Mouse (Mus musculus): ENCODE data around the gene Mfn2.

Gene Mfn2

DNA sequence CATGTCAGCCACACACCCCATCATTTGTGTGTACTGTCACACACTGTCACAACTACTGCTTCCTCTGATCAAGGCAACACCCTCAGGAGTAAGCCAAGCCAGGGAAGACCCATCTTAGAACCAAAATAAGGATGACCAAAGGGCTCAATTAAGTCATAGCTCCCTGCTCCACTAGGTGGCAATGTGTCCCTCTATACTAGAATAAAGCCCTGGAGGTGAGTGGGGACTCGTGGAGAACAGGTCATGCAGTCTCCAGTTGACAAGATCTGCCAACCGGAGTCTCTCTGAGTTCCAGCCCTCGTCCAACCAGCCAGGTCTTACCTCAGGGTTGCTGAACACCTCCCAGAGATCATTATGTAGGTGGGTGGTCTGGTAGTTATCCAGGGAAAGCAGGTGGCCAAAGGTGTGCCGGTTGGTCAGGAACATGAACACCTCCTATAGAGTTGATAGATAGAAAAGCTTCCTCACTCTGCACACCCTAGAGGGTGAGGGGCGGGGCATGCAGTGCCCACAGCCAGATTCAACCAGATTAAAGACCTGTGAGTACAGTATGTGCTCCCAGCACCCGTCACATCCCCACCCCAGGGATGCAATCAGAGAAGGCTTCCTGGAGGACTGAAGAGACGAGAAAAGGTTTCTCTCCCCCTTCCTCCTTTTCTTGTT is 14.1 kb upstream of the Mfn2 start:
- in situ Hi-C loops (cut with MboI; ENCODE audit: low sequenced_read_pairs) = no loop called here

DNA sequence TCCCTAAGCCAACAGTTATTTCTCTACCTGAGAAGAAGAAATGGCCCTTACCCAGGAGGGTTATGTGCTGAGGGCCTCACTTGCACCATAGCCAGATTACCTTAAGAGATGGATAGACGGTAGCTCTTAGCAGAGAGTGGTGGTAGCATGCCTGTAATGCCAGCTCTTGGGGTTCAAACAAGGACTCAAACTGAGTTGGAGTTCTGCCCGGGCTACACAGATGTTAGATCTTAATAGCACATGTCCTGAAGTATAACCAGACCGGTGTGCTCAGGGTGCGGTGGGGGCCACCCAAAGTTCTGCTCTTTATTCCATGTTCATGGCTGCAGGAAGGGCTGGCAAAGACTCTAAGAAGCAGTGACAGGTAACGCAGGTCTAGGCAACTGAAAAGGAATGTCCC is 5.0 kb upstream of the Mfn2 start:
- in situ Hi-C loops (cut with MboI; ENCODE audit: low sequenced_read_pairs) = no loop called here

DNA sequence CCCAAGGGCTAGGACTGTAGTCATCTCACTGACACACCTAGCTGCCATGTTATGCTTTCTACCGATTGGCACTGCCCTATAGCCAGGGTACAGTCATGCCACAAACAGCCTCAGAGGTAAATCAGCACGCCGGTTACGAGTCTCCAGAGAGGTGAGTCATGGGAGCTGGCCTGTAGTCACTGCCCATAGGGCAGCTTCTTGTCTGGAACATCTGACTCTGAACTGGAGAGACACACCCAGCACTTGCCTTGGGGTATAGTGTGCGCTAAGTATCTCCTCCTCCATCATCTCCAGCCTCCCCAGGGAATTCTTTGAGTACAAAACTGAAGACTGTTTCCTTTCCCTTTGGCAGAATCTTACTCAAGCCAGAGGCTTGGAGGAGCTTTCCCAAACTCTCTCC is 1.7 kb upstream of the Mfn2 start:
- in situ Hi-C loops (cut with MboI; ENCODE audit: low sequenced_read_pairs) = no loop called here

GRCm38 (mm10) chr4:147905090-147905659 is 671 bp upstream of the Mfn2 start:
- in situ Hi-C loops (cut with MboI; ENCODE audit: low sequenced_read_pairs) = no loop called here

DNA sequence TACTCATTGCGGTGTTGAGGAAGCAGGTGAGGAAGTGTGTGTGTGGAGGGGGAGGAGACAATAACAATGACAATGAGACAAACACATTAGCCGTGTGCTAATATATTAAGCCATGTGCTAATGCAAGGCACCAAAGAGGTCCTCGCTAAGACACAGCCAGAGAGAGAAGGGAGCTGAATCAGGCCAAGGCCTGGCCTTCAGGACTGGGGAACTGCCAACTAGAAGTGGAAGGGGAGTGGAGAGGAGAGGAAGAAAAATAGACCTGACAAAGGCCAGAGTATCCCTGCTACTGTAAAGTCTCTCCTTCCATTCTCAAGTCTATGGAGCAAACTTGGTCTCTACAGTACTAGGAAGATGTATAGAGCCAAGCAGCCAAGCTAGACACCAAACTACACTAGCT is 903 bp downstream of the Mfn2 start:
- in situ Hi-C loops (cut with MboI; ENCODE audit: low sequenced_read_pairs) = no loop called here

DNA sequence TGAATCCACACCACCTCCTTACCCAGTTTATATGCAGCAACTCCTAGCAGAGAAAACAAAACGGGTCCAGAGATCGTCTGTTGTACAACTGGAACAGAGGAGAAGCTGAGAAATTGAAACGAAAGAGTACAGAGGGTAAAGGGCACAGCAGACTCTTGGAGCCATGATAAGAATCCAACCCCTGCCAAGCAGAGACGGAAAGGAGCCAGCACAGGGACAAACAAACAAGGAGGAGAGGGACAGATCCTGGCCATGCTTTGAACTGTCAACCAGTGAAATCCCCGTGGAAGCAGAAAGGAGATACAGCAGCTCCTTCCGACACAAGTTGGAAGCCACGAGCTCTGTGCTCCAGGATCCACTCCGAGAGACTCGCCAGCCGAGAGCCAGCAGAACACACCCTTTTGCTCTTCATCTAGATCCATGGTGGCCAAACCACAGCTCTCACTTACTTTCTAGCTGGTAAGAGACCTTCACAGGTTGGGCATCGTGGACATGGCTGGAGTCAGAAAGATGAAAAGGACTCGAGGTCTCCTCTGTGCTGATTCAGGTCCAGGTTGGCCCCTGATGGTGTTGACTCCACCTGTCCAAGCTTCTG is 1.5 kb downstream of the Mfn2 start:
- in situ Hi-C loops (cut with MboI; ENCODE audit: low sequenced_read_pairs) = no loop called here

- in situ Hi-C loops (cut with MboI; ENCODE audit: low sequenced_read_pairs) = no loop called here
These were observed 4.1 kb downstream of the Mfn2 start for GRCm38 (mm10) chr4:147900452-147900851.

DNA sequence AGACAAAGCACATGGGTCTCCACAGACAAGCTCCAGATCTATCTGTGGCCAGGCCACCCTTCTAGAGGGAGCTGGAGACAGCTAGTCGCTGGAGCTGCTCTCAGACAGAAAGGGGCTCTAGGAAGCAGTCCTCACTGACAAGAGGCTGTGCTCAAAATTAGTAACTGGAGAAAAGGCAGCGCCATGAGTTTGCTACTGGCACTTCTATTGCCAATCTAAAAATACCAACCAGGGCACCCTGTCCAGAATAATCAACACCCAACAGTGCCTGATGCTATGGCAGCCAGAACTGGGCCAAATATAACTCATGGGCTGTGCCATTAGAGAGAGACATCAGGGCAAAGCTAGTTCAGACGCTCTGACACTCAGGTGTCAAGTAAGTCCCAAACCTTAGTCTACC is 7.2 kb downstream of the Mfn2 start:
- in situ Hi-C loops (cut with MboI; ENCODE audit: low sequenced_read_pairs) = no loop called here

DNA sequence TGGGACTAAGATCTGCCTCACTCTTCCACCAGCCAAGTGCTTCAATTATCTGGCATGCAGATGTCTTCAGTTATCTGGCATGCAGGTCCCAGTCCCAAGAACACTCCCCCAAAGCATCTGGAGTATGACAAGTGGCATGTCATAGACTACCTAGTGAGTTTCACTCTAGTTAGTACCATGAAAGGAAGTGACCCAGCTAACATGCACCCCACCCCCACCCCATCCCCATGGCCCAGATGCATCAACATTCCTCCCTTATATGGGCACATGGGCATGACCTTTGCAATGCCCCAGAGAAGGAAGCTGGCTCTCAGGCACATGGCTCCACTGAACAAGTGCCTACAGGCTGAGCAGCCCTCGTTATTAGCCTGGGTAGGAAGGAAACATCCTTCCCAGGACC is 8.1 kb downstream of the Mfn2 start:
- in situ Hi-C loops (cut with MboI; ENCODE audit: low sequenced_read_pairs) = no loop called here

GRCm38 (mm10) chr4:147895815-147896330 is 8.6 kb downstream of the Mfn2 start:
- in situ Hi-C loops (cut with MboI; ENCODE audit: low sequenced_read_pairs) = no loop called here

- in situ Hi-C loops (cut with MboI; ENCODE audit: low sequenced_read_pairs) = no loop called here
These were observed 14.2 kb downstream of the Mfn2 start for GRCm38 (mm10) chr4:147890341-147890740.

DNA sequence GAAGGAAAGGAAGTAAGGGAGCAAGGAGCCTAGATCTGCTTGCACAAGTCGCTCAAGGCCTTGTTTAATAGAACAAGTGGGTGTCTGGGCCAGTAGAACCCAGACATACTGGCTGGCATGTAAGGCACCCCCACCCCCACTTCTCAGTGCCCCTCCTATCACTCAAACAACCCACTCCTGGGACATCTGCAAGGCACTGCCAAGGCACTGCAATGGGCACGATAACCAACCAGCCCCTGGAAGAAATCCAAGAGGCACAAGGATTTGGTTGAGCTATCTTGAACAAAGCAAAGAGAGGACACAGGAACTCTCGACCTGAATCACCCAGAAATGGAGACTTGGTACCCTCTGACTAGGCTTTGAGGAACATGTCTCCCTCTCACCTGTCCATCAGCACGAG is 16.3 kb downstream of the Mfn2 start:
- in situ Hi-C loops (cut with MboI; ENCODE audit: low sequenced_read_pairs) = no loop called here

DNA sequence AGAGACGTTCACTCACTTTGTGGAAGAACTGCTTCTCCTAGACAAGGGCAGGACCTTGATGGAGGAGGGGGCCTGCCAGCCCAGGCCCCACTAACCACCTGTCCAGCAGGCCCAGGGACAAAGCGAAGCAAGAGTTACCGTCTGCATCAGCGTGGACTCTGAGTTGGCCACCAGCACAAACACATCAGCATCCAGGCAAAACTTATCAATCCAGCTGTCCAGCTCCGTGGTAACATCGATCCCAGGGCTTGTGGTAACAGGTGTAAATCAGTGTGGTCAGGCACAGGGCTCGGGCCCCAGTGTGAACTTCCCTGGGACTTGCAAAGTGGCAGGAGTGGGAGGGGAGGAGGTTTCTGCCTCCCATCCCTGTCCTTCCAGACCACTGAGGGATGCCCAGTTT is 17.2 kb downstream of the Mfn2 start:
- in situ Hi-C loops (cut with MboI; ENCODE audit: low sequenced_read_pairs) = no loop called here

GRCm38 (mm10) chr4:147886158-147886557 is 18.3 kb downstream of the Mfn2 start:
- in situ Hi-C loops (cut with MboI; ENCODE audit: low sequenced_read_pairs) = no loop called here

GRCm38 (mm10) chr4:147884138-147884537 is 20.4 kb downstream of the Mfn2 start:
- in situ Hi-C loops (cut with MboI; ENCODE audit: low sequenced_read_pairs) = no loop called here

DNA sequence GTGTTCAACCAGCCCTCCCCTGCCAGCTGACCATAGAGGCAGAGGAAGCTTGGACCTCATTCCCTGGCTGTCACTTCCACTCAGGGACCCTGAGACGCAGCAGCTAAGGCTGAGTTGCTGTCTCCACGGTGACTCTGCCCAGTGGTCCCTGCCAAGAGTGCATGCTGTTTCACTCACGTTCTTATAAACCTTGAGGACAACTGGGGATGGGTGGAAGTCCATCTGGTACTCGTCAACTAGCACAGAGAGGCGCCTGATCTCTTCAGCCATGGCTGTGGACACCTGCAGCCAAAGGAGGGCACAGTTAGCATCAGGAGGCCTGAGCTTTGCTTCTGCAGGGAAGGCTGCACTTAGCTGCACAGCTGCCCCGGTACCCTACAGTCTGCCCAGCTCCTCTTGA is 21.5 kb downstream of the Mfn2 start:
- in situ Hi-C loops (cut with MboI; ENCODE audit: low sequenced_read_pairs) = no loop called here

DNA sequence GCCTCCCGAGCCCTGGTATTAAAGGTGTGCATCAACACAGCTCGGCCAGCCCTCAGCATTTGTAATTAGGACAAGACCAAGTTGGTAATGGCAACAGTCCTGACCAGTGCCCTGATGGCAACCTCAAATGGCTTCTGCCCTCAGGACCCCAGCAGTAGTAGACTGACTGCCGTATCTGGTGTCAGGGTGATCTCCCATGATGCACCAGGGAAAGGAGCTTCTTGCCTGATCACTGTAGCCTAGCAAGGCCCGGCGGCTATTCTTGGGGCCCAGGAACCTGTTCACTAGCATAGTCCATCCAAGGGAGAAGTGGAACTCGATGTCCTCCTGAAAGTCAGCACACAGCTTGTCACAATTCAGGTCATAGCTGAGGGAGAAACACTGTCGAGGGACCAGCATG is 22.7 kb downstream of the Mfn2 start:
- in situ Hi-C loops (cut with MboI; ENCODE audit: low sequenced_read_pairs) = no loop called here

DNA sequence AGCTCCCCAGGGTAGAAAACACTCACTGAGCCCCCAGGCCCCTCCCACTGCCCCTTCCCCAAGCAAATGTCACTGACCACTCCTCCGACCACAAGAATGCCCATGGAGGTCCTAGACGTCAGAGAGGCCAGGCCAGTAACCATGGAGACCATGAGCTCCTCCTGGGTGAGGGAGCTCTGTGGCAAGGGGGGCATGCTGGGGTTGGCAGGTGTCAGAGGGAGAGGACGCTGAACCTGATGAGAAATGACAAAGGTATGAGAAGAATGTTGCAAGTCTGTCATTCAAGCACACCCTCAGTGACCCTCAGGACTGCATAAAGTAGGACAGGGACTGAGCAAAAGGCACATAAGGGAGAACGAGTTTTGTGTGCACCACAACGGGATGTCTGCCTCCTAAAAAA is 24.6 kb downstream of the Mfn2 start:
- in situ Hi-C loops (cut with MboI; ENCODE audit: low sequenced_read_pairs) = no loop called here

DNA sequence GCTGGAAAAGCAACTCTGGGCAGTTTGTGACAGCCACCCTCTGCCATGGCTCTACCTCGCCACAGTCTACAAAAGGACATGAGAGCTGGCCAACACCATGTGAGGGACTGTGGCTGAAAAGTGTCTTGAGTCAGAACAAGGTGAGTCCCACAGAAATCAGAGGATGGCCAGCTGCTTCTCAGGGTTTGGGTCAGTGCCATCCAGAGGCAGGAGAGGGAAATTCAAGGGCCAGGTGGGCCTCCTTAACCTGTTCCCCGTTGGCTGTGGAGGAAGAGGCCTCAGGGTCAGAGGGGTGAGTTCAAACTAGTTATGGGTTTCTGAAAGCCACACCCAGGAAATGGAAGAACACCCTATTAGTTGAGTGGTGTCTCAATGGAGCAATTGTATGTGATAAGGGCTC is 25.0 kb downstream of the Mfn2 start:
- in situ Hi-C loops (cut with MboI; ENCODE audit: low sequenced_read_pairs) = no loop called here

GRCm38 (mm10) chr4:147878537-147878936 is 26.0 kb downstream of the Mfn2 start:
- in situ Hi-C loops (cut with MboI; ENCODE audit: low sequenced_read_pairs) = no loop called here

- in situ Hi-C loops (cut with MboI; ENCODE audit: low sequenced_read_pairs) = no loop called here
These were observed 28.5 kb downstream of the Mfn2 start for GRCm38 (mm10) chr4:147875852-147876575.

- in situ Hi-C loops (cut with MboI; ENCODE audit: low sequenced_read_pairs) = no loop called here
These were observed 35.3 kb downstream of the Mfn2 start for GRCm38 (mm10) chr4:147869238-147869637.
